Mouse (Mus musculus) left cerebral cortex, postnatal 14 days (tissue): Measurements from ENCODE around the gene Eml5. TPM values are rescaled to one million over a fixed set of nuclear protein-coding genes. Genes with fewer than 3 reads are reported as not detected.

ENCODE experiments used
- DNase-seq, 2 experiments: peaks; one replicate each; pipeline ENCODE4 v3.0.0; 2021 to 2022; ENCODE audit warnings: low spot score in 2 of 2, mixed read lengths in 1 of 2
- intact Hi-C: fragments of 180-260 bp; cut with DNase I; formaldehyde crosslinking; loops from one replicate; pipeline ENCODE4 v1.15.1; 2025
- total RNA-seq, 2 experiments: library from RNA; stranded (reverse); gene quantifications; 2 replicates each; pipeline ENCODE4 v1.2.3; 2021

Gene Eml5
- total RNA-seq, 2 experiments from 2014 or later = 58.2 to 59.7 TPM

DNA sequence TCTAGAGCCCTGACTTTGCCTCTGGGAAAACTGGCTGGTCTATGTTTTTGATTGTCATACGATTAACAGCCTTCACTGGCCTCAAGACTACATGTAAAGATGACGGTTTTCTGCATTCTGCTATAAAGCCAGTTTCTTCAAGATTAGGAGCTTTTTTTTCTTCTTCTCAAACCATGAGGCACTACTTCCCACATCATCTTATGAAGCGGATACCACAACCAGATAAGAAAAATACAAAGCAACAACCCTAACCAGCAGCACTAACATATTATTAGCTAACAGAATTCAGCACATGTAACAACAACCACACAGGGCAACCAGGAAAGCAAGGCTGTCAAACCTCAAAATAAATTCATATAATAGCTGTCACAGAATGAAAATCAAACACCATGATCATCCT, 63.3 kb downstream of the Eml5 start:
- intact Hi-C loops = no loop called here
- no peak for DNase-seq

DNA sequence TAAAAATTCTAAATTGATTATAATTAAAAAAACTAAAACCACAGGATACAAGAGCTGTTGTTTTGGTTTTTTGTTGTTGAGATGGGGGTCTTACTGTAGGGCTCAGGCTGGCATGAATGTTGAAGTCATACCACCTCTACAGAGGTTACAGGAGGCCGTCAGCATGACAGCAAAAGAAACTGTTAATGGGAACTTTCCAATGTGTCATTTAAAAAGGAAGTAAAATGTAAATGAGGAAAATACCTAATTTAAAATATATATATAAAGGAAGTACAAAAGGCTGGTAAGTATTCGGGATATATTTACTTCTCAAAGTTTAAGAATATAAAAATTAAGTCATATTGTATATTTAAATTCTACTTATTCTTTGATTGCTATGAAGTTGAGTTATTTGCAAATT, 65.8 kb downstream of the Eml5 start:
- intact Hi-C loops = no loop called here
- DNase-seq = no peak

DNA sequence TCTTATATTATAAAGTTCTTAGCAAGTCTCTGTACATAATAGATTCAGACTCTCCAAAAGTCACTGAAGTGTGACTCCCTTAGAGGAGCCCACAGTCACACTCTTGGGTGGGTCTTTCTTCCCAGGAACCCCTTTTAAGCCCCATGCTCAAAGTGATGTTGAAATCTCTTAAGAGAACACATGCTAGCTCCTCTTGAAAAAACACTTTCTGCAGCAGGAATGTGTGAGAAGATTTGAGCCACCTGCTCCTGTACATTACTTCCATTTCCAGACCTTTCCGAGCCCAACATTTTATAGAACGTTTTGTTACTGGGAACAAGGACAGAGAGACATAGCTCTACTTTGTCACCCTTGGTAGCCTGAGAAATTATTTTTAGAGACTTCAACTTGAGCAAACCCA, 66.4 kb downstream of the Eml5 start:
- intact Hi-C loops = no loop called here
- DNase-seq = no peak

DNA sequence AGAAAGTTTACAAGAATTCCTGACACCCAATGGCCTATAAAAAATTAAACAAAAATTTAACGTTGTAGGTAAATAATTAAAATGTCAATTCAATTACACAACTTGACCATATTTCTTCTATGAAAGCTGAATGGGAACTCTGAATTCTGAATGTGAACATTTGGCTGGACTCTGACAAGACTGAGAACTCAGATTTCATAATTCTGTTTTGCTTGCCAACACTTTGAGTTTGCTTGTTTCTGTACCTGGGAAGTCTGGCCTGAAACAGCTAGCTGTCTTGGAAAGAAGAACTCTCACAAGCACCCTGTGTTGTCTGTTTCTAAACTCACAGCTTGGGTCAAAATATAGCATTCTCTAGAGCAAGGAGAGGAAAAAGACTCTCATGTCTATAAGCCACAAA, 67.4 kb downstream of the Eml5 start:
- intact Hi-C loops = no loop called here
- DNase-seq = no peak

DNA sequence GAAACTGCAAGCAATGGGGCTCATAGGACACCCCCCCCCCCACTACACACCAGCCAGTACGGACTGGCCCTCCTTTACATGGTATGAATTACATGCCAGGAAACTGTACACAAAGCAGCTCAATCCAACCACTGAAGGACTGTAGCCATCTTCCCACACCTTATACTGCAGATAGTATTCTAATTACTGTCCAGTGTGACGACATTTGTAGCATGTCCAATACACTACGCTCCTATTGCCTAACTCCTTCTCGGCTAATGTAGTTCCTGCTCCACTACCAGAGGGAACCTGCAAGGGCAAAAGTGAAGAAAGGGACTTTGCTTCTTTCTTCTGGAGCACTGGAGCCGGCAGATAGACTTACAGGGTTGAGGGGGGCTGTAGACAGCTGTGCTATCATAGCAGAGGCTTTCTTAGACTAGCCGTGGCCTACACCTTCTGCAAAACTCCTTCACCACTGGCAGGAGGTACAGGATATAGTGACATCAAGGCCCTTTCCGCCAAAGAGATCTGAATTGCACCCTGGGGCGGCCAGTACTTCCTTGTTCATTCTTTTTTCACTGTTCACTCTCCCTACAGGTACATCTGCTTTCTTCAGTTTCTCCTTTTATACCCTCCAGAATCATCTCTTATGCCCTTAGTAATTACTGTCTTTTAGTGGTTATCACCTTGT, 68.2 kb downstream of the Eml5 start:
- no peak for DNase-seq
- intact Hi-C loops = no loop called here

DNA sequence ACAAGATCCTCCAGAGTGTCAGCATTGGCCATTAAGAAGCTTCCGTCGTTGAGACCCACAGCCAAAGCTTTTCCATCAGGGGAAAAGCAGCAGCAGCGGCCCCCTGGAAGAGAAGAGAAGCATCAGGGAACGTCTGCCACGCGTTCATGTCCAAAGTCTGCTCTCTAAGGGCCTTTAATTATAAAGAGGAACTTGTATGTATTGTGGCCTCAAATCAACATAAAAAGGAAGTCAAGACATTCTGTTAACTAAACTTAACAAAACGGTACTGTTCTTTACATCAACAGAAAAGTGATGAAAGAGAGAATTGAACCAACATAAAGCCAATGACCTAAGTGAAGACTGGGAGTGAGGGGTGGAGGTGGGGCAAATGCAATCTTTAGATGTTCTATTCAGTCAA, 70.2 kb downstream of the Eml5 start:
- intact Hi-C loops = no loop called here
- no peak for DNase-seq

DNA sequence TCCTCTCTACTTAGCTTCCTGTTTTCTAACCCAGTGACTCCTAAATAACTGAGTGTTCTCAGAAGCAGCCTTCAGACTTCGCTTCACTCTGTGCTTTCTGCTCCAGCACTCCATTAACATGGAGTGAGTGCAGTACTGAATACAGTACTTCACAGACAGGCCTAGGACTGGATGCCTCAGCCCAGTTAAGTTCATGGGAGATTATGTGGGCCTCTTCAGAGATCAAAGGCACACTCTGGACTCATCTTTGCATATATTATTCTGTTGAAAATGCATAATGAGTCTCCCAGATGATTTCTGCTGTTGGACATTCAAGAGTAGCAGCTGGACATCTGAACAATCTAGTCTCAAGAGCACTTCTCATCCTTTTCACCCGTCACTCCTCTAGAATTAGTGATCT, 80.5 kb downstream of the Eml5 start:
- no peak for DNase-seq
- intact Hi-C loops = no loop called here

DNA sequence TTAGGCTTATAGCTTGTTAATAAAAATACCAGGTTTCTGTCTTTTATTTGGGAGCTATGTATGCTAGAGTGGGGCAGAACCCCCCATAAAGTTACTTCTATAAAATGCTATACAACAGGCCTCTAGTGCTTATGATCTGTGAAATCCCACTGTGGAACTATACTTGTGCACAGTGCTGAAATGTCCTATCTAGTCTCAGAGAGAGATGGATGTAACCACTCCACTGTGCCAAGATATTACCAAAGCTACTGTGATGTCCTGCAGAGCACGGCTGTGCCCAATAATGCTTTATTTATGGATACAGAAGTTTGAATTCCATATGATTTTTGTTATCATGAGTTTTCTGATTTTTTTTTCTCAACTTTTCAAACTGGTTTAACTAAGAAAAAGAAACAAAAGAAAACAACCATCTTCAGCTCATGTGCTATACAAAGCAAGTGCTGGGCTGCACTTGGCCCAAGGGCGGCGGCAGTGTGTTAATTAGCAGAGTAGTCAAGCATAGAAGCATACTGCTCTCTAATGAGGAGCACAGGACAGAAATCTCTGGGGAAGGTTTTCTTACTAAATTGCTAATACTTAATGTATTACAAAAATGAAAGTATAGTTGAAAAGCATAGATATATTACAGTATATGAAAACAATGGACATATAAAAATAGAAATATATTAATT, 97.1 kb downstream of the Eml5 start:
- intact Hi-C loops = no loop called here
- DNase-seq = no peak

DNA sequence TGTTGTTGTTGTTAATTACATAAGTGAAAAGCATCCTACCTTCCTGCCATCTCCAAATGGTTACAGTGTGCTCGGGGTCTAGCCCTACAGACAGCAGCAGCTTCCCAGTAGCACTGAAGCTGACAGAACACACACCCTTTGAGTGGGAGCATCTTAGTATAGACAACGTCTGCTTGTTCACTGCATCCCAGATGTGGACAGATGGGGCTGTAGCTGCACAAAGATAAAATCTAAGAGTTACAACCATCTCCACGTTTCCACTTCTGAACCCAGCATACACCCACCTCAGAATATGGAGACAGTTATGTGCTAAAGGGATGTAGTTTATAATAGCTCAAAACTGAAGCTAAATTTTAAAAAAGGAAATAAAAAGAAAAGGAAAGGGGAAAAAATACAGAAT, 99.0 kb downstream of the Eml5 start:
- intact Hi-C loops = no loop called here
- DNase-seq = no peak

DNA sequence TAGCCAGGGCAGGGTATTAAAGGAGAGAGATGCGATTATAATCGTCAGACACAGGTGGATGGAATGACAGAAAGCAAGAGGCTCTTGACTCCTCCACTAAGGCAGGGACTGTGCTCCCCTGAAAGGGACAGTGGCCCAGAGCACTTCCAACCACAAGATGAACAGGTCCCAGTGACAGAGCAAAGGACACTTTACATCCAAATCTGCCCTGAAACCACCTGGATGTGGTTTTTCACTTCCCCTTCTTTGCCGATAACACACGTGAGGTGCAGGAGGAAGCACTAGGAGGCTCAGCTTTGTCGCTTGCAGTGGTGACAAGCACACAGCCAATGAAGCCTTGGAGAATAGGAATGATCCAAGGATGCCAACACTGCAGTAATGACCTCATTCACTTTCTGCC, 101.0 kb downstream of the Eml5 start:
- intact Hi-C loops = no loop called here
- no peak for DNase-seq

DNA sequence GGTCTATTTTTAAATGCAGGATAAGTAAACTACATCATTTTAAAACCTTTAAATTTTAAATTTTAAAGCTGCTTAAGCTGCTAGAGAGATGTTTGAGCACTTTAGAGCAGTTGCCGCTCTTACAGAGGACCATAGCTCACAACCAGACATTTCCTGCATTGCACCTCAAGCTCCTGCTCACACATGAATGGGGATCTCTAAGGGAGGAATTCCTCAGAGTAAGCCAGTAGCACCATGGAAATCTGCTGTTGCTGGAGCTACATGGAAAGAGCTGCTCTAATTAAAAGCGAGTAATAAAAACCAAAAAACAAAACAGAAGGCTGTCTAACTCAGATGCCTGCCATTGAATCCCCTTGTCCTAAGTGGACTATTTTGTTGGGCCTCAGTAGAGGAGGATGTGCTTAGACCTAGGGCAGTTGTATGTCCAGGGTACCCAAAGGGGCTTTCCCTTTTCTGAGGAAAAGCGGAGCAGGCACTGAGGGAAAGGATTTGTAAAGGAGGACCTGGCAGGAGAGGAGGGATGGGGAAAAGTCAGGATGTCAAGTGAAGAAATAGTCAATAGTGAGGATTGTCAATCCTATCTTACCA, 105.5 kb downstream of the Eml5 start:
- intact Hi-C loops = no loop called here
- DNase-seq = no peak

DNA sequence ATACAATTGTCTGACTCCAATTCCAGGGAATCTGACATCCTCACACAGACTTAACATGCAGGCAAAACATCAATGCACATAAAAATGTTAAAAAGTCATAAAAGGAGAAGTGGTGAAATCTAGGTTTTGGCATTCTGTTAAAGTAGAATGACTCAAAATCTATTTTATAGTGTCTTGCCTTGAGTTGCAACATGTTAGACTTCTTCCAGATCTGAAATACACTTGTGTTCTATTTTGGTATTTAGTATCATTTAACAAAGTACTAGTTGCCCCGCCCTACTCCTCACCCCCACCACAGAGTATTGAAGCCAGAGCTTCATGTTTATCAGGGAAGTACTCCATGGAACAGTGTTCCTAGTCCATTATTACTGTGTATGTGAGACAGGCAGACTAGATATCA, 117.0 kb downstream of the Eml5 start:
- intact Hi-C loops = no loop called here
- no peak for DNase-seq

DNA sequence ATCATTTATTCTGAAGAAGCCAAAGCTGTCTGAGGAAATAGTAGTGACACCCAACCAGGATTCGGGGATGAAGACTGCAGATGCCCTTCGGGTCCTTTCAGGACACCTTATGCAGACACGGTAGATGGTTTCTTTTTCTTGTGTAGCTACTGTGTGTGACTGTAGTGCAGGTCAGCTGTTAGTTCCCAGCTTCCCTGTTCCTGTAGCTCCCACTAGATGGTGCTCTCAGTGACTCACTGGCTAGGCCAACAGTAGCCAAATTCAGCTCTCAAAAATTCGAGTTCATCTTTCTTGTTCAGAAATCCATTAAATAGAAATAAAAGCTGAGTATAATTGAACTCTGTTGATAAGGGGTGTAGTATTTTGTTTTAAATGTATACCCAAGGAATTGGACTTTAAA, 122.1 kb downstream of the Eml5 start:
- intact Hi-C loops = no loop called here
- DNase-seq = peak; percentile 42 to 64

DNA sequence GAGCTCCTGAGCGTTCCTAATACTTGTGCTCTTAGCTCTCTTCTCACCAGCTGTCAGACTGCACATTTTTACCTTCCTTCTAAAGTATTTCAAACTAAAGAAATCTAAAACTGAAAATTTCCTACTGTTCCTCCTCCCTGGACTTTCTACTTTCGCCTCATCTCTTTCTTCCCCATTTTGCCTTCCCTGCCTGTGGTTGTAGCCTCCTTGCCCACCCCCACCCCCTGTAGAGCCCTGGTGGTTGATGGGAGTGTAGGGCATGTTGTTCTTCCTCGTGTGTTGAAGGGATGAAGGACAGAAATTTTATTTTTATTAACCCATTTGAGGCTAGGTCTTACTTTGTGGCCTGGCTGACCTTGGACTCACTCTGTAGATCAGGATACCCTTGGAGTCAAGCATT, 123.8 kb downstream of the Eml5 start:
- DNase-seq = no peak
- intact Hi-C loops = no loop called here

DNA sequence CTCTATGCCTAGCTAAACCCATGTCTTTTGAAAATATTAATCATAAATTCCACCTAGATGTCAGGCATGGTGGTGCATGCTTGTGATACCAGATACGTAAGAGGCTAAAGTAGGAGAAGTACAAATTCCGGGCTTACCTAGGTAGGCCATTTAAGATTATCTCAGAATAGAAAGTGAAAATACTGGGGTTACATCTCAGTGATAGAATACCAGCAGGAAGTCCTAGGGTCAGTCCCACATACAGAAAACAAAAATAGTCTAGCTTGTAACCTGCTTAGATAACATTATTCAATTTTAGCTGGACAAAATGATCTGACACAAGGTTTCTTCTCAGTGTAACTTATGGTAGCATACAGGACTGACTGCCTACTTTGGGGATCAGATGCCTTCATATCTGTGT, 135.0 kb downstream of the Eml5 start:
- intact Hi-C loops = no loop called here
- DNase-seq = no peak

DNA sequence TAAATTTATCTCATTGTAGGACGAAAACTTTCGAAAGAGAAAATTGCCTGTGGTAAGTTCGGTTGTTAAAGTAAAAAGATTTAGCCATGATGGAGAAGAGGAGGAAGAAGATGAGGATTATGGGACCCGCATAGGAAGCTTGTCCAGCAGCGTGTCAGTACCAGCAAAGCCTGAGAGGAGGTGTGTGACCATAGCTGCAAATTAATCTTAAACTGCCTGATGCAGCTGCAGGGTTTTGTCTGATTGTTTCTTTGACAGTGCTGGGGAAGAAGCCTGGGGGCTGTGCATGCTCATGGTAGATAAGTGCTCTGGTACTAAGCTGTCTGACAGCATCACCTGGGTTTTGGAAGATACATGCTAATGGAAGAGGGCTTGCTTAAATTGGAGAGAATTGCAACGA, 141.6 kb downstream of the Eml5 start:
- intact Hi-C loops = no loop called here
- DNase-seq = no peak

DNA sequence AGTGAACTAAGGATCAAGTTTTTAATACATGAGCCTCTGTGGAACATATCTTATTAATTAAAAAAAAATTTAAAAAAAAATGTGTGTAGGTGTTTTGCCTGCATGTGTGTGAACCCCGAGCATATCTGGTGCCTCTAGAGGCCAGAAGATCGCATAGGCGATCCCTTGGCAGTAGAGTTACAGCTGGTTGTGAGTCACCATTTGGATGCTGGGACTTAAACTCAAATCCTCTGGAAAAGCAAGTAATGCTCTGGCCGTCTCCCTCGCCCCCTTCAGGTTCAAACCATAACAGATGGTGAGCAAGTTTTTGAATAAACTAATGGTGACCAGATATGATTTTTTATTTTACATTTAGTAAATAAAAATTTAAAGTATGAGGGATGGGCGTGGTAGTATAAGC, 143.6 kb downstream of the Eml5 start:
- no peak for DNase-seq
- intact Hi-C loops = no loop called here

DNA sequence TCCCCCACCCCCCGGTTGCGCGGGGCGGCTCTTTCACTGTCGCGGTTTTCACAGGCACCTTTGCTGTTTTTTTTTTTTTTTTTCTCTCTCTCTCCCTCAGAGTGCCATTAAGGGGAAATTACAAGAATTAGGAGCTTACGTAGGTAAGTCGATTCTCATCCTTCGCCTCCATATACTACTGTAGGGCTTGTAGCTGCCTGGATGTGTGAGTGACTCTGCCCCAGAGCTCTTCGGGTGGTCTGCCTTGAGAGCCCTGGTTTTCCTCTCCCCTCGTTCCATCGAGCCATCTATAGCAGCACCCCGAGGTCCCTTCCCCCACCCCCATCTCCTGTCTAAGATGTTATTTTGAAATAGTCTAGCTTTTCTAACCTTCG, 153.9 kb downstream of the Eml5 start:
- DNase-seq = no peak
- intact Hi-C loops = no loop called here

DNA sequence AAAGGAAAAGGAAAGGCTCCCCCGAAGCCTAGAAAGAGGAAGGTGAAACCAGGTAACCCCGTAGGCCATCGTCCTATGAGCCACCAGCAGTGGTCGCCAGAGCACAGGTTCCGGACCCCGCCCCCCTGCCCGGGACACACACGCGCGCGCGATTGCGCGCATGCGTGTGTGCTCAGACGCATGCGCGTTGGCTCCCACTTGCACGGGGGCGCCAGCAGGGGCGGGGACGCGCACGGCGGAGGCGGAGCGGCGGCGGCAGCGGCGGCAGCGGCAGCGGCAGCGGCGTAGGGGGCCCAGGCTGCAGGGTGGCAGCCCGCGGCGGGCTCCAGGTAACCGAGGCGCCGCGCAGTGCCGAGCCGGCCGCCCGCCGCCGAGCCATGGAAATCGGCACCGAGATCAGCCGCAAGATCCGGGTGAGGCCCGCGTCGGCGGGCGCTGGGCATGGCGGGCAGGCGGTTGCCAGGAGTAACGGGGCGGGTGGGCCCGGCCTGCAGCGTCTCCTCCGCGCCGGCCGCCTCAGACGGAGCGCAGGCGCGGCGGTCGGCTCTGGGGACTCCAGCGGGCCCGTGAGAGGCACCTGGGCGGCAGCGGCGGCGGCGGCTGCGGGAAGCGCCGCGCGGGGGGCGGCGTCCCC, 154.4 kb downstream of the Eml5 start, which contains the start of gene Zc3h14:
Gene Zc3h14 (plus strand): TSS at position 219 of the 634 bp plus-strand sequence.
- peak; percentile 91 to 94 for DNase-seq
- intact Hi-C loops = no loop called here

DNA sequence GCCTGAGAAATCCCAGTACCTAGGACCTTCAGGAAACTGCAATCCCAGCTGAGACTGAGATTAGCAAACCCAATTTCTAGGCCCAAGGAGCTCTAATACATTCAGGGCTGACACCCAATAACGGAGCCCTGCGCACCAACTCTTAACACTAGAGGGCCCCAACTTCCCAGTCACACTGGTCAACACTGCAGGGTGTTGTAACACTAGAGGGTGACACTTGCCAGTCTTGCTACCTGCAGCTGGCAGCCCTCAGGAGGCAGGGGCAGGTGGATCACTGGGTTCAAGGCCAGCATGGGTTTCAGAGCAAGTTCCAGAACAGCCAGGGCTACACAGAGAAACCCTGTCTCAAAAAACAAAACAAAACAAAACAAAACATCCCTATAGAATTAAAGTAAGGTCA, 155.2 kb downstream of the Eml5 start:
- intact Hi-C loops = no loop called here
- peak in 1 of 2 experiments; percentile 30 for DNase-seq

DNA sequence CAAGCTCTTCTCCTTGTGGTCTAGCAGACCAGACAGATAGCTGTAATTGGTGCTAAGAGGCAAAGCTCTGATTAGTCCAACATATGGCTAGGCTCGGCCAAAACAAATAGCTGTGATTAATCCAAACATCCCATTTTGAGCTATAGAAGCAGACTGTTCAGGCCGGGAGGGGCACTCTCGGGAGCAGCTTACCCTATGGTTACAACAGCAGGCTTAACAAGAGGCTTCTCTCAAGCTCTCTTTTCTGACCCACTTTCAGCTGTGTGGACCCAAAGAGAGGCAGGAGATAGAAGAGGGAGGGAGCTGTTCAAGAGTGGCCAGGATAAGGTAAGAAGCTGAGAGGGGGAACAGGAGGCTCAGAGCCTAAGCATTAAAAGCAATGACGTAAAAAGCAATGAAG, 155.7 kb downstream of the Eml5 start:
- intact Hi-C loops = no loop called here
- DNase-seq = no peak
